Mouse (Mus musculus) kidney, adult 2 months (tissue): ENCODE measurements around the gene Sgca.

Experiments used
- CTCF ChIP-seq: fragments of 200-500 bp; conservative IDR thresholded peaks from 2 replicates; pipeline ENCODE4 v1.5.1; 2011; ENCODE audit warnings: low read depth, mild to moderate bottlenecking, control low read depth, low read length, moderate library complexity, mixed read lengths; ENCODE audit not compliant: insufficient read depth, insufficient read length
- POLR2A ChIP-seq: fragments of 200-500 bp; IDR thresholded peaks from one replicate; pipeline ENCODE4 v1.6.1; 2011; ENCODE audit warnings: low read depth, low read length, control low read depth

DNA sequence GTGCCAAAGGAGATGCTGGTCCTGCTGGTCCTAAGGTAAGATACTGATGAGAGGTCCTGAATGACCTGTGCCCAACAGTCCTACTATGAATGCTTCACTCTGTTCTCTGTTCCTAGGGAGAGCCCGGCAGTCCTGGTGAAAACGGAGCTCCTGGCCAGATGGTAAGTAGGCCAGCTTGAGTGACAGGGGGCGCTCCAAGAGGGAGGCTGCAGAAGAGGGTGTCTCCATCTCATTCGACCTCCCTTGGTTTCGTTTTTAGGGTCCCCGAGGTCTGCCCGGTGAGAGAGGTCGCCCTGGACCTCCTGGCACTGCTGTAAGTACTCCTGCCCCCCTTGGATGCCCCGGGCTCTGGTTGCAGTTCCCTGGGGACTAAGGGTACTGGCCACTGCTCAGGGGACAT is 35.0 kb downstream of the Sgca start:
- TF ChIP-seq CTCF (no peak), POLR2A (no peak)
